Mouse (Mus musculus) myocyte (in vitro differentiated cells): ENCODE results near the gene Chn2.

Experiments used
- CEBPB ChIP-seq: IDR thresholded peaks from 2 replicates; pipeline ENCODE4 v1.6.1; 2011; ENCODE audit warnings: mild to moderate bottlenecking, moderate library complexity; ENCODE audit not compliant: poor library complexity, insufficient read depth, severe bottlenecking
- MAX ChIP-seq: IDR thresholded peaks from one replicate; pipeline ENCODE4 v1.6.1; 2011; ENCODE audit warnings: low read depth, mild to moderate bottlenecking, control low read depth
- MYOG ChIP-seq, 3 experiments: IDR thresholded peaks; one replicate each; pipeline ENCODE4 v1.6.1; 2011; ENCODE audit warnings: control low read depth in 2 of 3, low read depth in 2 of 3, mild to moderate bottlenecking in 2 of 3; ENCODE audit not compliant: insufficient read length in 2 of 3, control insufficient read depth in 1 of 3, insufficient read depth in 1 of 3
- POLR2A ChIP-seq: IDR thresholded peaks from one replicate; pipeline ENCODE4 v1.6.1; 2011; ENCODE audit warnings: low read depth, mild to moderate bottlenecking, control low read depth, moderate library complexity; ENCODE audit not compliant: insufficient read length
- TCF12 ChIP-seq: IDR thresholded peaks from one replicate; pipeline ENCODE4 v1.6.1; 2011; ENCODE audit warnings: mild to moderate bottlenecking, control low read depth; ENCODE audit not compliant: poor library complexity, insufficient read depth, severe bottlenecking
- USF1 ChIP-seq: IDR thresholded peaks from one replicate; pipeline ENCODE4 v1.6.1; 2011; ENCODE audit warnings: low read depth, mild to moderate bottlenecking, control low read depth, moderate library complexity

DNA sequence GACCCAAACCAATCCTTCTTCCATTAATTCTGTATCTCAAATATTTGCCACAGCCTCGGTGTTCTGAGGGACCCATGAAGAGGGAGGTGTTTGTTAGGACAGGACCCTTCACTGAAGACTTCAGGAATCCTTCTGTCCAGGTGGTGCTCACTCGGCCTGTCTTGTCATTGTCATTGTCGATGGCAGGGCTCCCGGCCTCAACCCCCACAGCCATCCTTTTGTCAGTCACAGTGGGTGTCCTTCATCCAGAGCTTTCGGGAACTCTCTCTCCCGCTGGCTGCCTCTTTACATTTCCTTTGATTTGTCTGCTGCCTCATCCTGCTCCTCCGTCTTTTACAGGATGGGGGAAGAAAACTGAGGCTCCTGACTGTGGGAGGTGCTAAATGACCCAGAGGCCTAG, 57.5 kb downstream of the Chn2 start:
- TF ChIP-seq CEBPB (no peak), POLR2A (no peak), MYOG (IDR thresholded peaks at IDR 0.05; ENCODE audit: control insufficient read depth in 1 of 3, insufficient read depth in 1 of 3, insufficient read length in 2 of 3, low read depth in 2 of 3) (no peak), USF1 (no peak), MAX (no peak), TCF12 (no peak)
